Mouse (Mus musculus) ovary, adult 2 months (tissue): Measurements from ENCODE around the gene Dpf1. TPM values are rescaled to one million over a fixed set of nuclear protein-coding genes. Genes with fewer than 3 reads are reported as not detected.

Source experiments
- polyA plus RNA-seq: library from polyadenylated mRNA; depleted of rRNA; stranded (reverse); fragments of >200 nt; gene quantifications from 2 replicates; pipeline ENCODE4 v1.2.3, GENCODE M21; 2012; rRNA removed

Dpf1 gene
- polyA plus RNA-seq: 7.4 and 12.3 TPM in 2 replicates

GRCm38 (mm10) chr7:29303738-29304462, at the start of gene Dpf1:
Gene Dpf1, plus strand, starts transcription at chr7:29303951.

GRCm38 (mm10) chr7:29281201-29282073, 22.3 kb upstream of the Dpf1 start, which contains the start of gene Spint2:
Gene Spint2, minus strand, starts transcription at chr7:29281912.

GRCm38 (mm10) chr7:29288942-29289638, 14.7 kb upstream of the Dpf1 start, which contains the start of gene Ppp1r14a:
Gene Ppp1r14a, plus strand, starts transcription at chr7:29289308.

Other genes starting within 250 kb of the Dpf1 start
- gene Ryr1, start 178.8 kb upstream of the Dpf1 start, polyA plus RNA-seq: 1.9 and 2.0 TPM in 2 replicates
- gene Rasgrp4, start 169.1 kb upstream of the Dpf1 start, polyA plus RNA-seq: 18.4 and 21.5 TPM in 2 replicates
- 43.0 and 44.4 TPM in 2 replicates for gene Fam98c, start 147.7 kb upstream of the Dpf1 start, polyA plus RNA-seq
- 2.7 and 3.8 TPM in 2 replicates for gene Ggn, start 133.7 kb upstream of the Dpf1 start, polyA plus RNA-seq
- gene Spred3, start 133.5 kb upstream of the Dpf1 start, polyA plus RNA-seq: 12.1 and 12.7 TPM in 2 replicates
- gene Psmd8, start 123.2 kb upstream of the Dpf1 start, polyA plus RNA-seq: 139 and 159 TPM in 2 replicates
- gene Catsperg1, start 89.9 kb upstream of the Dpf1 start, polyA plus RNA-seq: 2.4 and 3.1 TPM in 2 replicates
- gene Kcnk6, start 71.4 kb upstream of the Dpf1 start, polyA plus RNA-seq: 17.3 and 20.1 TPM in 2 replicates
- 227 and 239 TPM in 2 replicates for gene Yif1b, start 65.6 kb upstream of the Dpf1 start, polyA plus RNA-seq
- gene 2200002D01Rik, start 55.5 kb upstream of the Dpf1 start, polyA plus RNA-seq: 6.2 and 6.4 TPM in 2 replicates
- gene Spint2, start 22.0 kb upstream of the Dpf1 start, polyA plus RNA-seq: 302 and 356 TPM in 2 replicates
- gene Ppp1r14a, start 14.6 kb upstream of the Dpf1 start, polyA plus RNA-seq: 163 and 175 TPM in 2 replicates
- gene Sipa1l3, start 214.7 kb downstream of the Dpf1 start, polyA plus RNA-seq: 87.8 and 115 TPM in 2 replicates